Mouse (Mus musculus) ES-E14 (cell line): ENCODE measurements around the gene Wdr83os. TPM values are rescaled to one million over a fixed set of nuclear protein-coding genes. Genes with fewer than 3 reads are reported as not detected.

ENCODE experiments used
- DNase-seq: peaks from one replicate; pipeline ENCODE4 v3.0.0-alpha.2; 2013; ENCODE audit warnings: low read depth, low spot score
- H3K27ac ChIP-seq: 2 replicates; pipeline ENCODE4 v1.5.1; 2012; ENCODE audit warnings: low read depth, mild to moderate bottlenecking, low read length, moderate library complexity, mixed read lengths; ENCODE audit not compliant: poor library complexity, insufficient read depth, severe bottlenecking
- H3K36me3 ChIP-seq: 2 replicates; pipeline ENCODE4 v1.6.1; 2012; ENCODE audit warnings: mild to moderate bottlenecking, low read length, moderate library complexity, mixed read lengths; ENCODE audit not compliant: control insufficient read depth, poor library complexity, insufficient read depth, severe bottlenecking
- H3K4me1 ChIP-seq, 2 experiments: fragments of 150-350 bp in 1 of 2; sonication (generic) in 1 of 2; 2 replicates each; pipeline ENCODE4 v1.6.1; 2012; ENCODE audit warnings: low read length in 2 of 2, mild to moderate bottlenecking in 1 of 2, mixed read lengths in 1 of 2; ENCODE audit not compliant: control insufficient read depth in 2 of 2, insufficient read depth in 2 of 2, poor library complexity in 1 of 2
- H3K4me3 ChIP-seq, 2 experiments: fragments of 150-350 bp in 1 of 2; sonication (generic) in 1 of 2; 2 replicates each; pipeline ENCODE4 v1.5.1; 2012; ENCODE audit warnings: low read length in 2 of 2, low read depth in 1 of 2, mild to moderate bottlenecking in 1 of 2, mixed read lengths in 1 of 2; ENCODE audit not compliant: insufficient read depth in 1 of 2, poor library complexity in 1 of 2, severe bottlenecking in 1 of 2
- H3K9ac ChIP-seq: 2 replicates; pipeline ENCODE4 v1.6.1; 2012; ENCODE audit warnings: low read depth, mild to moderate bottlenecking, low read length, mixed read lengths; ENCODE audit not compliant: poor library complexity, insufficient read depth, severe bottlenecking
- H3K9me3 ChIP-seq: fragments of 150-350 bp; sonication (generic); 2 replicates; pipeline ENCODE4 v1.6.1; 2012; ENCODE audit warnings: low read depth, mild to moderate bottlenecking, low read length; ENCODE audit not compliant: control insufficient read depth, insufficient read depth
- CHD2 ChIP-seq: IDR thresholded peaks from 2 replicates; pipeline ENCODE4 v1.6.1; 2014; ENCODE audit warnings: mild to moderate bottlenecking, low read depth, low read length, inconsistent platforms
- HCFC1 ChIP-seq: IDR thresholded peaks from 2 replicates; pipeline ENCODE4 v1.6.1; 2012; ENCODE audit warnings: low read length, inconsistent platforms, borderline replicate concordance; ENCODE audit not compliant: insufficient read depth
- MAFK ChIP-seq: IDR thresholded peaks from 2 replicates; pipeline ENCODE4 v1.6.1; 2014; ENCODE audit warnings: mild to moderate bottlenecking, low read depth, low read length, inconsistent platforms; ENCODE audit not compliant: insufficient read depth
- ZC3H11A ChIP-seq: IDR thresholded peaks from 2 replicates; pipeline ENCODE4 v1.6.1; 2012; ENCODE audit warnings: low read depth, mild to moderate bottlenecking, inconsistent platforms, low read length, borderline replicate concordance
- ZNF384 ChIP-seq: IDR thresholded peaks from 2 replicates; pipeline ENCODE4 v1.6.1; 2012; ENCODE audit warnings: low read depth, low read length, inconsistent platforms
- in situ Hi-C, 2 experiments: fragments of 600-800 bp; cut with MboI; formaldehyde crosslinking; loops; one replicate each; pipeline ENCODE4 v1.15.1; 2025; ENCODE audit warnings: low sequenced_read_pairs in 2 of 2, inconsistent platforms in 1 of 2; ENCODE audit not compliant: unreplicated experiment in 2 of 2
- total RNA-seq: library from RNA; depleted of rRNA; stranded (reverse); fragments of 300-350 nt; gene quantifications from 2 replicates; pipeline ENCODE4 v1.2.3, GENCODE M21; 2012

The Wdr83os gene
- total RNA-seq, 1 experiment: 24.9 TPM

DNA sequence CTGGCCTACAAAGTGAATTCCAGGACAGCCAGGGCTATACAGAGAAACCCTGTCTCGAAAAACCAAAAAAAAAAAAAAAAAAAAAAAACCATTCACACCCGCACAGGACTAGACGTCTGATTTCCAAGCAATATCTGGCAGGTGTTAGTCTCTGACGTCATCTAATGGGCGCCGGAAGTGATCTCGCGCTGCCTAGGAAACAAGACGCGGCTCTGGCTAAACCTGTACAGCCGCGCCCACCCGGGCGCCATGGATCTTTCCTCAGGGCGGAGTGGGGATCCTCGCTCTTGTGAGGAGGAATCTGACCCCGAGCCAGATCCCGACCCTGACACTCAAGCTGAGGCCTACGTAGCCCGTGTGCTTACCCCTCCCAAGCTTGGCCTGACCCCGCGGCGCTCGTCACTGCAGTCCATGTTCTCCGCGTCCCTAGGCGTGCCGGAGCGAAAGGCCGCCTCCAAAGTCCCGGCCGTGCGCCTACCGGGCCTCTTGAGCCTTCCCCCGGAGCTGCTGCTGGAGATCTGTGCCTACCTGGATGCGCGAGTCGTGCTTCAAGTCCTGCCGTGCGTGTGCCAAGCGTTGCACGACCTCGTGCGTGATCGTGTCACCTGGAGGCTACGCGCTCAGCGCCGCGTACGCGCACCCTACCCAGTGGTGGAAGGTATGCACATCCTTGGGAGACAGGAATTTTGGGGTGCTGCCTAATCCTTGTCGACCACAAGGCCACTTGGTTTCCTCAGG, 20.5 kb upstream of the Wdr83os start, which contains the start of gene Fbxw9:
Fbxw9 (plus strand) TSS at position 177 of the 738 bp plus-strand sequence.
- in situ Hi-C loops: no loop called here
- TF ChIP-seq CHD2: no peak
- TF ChIP-seq ZNF384: no peak
- TF ChIP-seq HCFC1: peak; percentile 82
- no peak for TF ChIP-seq MAFK
- TF ChIP-seq ZC3H11A: no peak
- no peaks in the 10 kb centered on the region for H3K9me3 ChIP-seq
- peak within 1 kb of the TSS; percentile 80 for H3K9ac ChIP-seq
- H3K4me1 ChIP-seq: peaks cover 0 to 3% of the 10 kb centered on the region in 2 experiments; a peak in 1 of 4 replicates
- no peak within 1 kb of the TSS for H3K27ac ChIP-seq
- DNase-seq: peak; percentile 91
- peak within 1 kb of the TSS; percentile 79 to 90 for H3K4me3 ChIP-seq
- H3K36me3 ChIP-seq: peaks cover 13% of the 10 kb centered on the region

DNA sequence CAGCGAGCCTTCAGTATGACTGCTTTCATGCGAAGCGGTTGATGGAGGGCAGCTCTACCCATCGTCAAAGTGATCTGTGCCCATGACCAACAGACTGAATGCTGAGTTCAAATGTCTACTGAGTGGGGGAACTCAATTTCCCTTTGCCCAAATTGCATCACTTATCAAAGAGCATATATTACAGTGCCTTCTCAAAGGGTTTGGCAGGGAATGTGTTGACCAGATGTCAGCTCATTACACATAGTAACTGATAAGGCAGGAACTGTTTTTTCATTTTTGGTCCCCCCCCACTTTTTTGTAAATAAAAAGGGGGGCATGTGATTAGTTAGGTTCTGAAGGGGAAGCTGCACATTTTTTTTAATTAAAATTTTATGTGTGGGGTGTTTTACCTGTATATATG, 17.9 kb upstream of the Wdr83os start:
- Histone ChIP-seq H3K9ac (no peak overlapping the region), H3K4me3 (no peak overlapping the region), H3K27ac (no peak overlapping the region), H3K9me3 (no peaks in the 10 kb centered on the region), H3K4me1 (peaks cover 0 to 3% of the 10 kb centered on the region in 2 experiments; a peak in 1 of 4 replicates), H3K36me3 (peaks cover 10% of the 10 kb centered on the region)
- TF ChIP-seq CHD2 (no peak), ZNF384 (no peak), ZC3H11A (no peak), MAFK (no peak), HCFC1 (no peak)
- in situ Hi-C loops: no loop called here
- no peak for DNase-seq

DNA sequence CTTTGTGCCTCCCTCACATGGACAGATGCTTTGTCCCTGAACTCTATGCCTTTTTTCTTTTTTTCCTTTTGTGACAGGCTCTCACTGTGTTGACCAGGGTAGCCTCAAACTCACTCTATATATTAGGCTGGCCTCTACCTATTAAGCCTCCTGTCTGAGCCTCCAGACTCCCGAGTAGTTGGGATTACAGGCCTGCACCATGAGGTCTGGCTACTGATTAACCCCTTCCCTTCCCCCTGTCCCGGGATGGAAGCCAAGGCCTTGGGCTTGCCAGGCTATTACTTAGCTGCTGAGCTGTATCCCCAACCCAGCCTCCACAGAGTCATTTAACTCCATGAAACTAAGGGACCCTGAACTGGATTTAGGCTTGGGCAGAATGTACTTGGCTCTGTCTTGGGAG, 15.3 kb upstream of the Wdr83os start:
- Histone ChIP-seq H3K9ac (no peak overlapping the region), H3K4me3 (no peak overlapping the region), H3K27ac (no peak overlapping the region), H3K4me1 (no peaks in the 10 kb centered on the region), H3K36me3 (peaks cover 17% of the 10 kb centered on the region), H3K9me3 (no peaks in the 10 kb centered on the region)
- in situ Hi-C loops: no loop called here
- TF ChIP-seq HCFC1 (no peak), MAFK (no peak), ZNF384 (no peak), ZC3H11A (no peak), CHD2 (no peak)
- DNase-seq: no peak

DNA sequence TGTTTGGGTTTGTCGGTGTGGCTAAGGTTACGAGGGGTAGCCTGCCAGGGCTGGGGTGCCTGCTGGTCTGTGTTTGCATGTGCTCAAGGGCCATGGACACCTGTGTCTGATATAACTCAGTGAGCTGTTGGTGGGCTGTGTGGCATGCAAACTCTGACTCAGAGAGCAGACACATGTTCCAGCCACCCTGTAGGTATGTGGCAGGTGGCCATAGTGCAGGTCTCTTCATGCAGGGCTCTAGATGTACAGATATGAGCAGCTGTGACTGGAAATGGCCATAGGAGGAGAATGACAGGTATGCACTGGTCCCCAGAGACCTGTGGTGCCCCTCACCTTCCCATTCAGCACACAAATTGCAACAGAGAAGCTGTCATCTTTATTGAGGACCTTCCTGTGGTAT, 13.4 kb upstream of the Wdr83os start:
- H3K9me3 ChIP-seq: no peaks in the 10 kb centered on the region
- TF ChIP-seq CHD2: no peak
- TF ChIP-seq HCFC1: no peak
- TF ChIP-seq ZNF384: no peak
- TF ChIP-seq ZC3H11A: no peak
- TF ChIP-seq MAFK: no peak
- DNase-seq: no peak

More for the DNA sequence above, 13.4 kb upstream of the Wdr83os start:
- H3K9ac ChIP-seq: no peak overlapping the region
- H3K4me1 ChIP-seq: peaks cover 0 to 3% of the 10 kb centered on the region in 2 experiments; a peak in 1 of 4 replicates
- in situ Hi-C loops: no loop called here
- no peak overlapping the region for H3K4me3 ChIP-seq
- peaks cover 17% of the 10 kb centered on the region for H3K36me3 ChIP-seq
- H3K27ac ChIP-seq: no peak overlapping the region
